ENCODE assay signal across 29 mouse cellular contexts in genomic region chr1:60828152-60828551, GRCm38 (mm10). TPM values are rescaled to one million over a fixed set of nuclear protein-coding genes. Genes with fewer than 3 reads are reported as not detected.
A peak's percentile ranks its signal among the peaks of the same experiment; 100 is the strongest.
DNase-seq lines count a peak whose midpoint lies in the region; ATAC-seq and TF ChIP-seq lines count a peak whose summit lies in the region.
"Had no signal": no experiment of that assay in that cellular context is flagged by ENCODE, and none has a peak within 500 bp of the region (broad histone marks: within the 10 kb centered on the region; RNA-seq: fewer than 3 reads in every experiment).

No protein-coding gene starts in this region.

- H3K4me3 ChIP-seq in liver, adult 2 months (ENCODE audit: insufficient read depth, low read depth, low read length), result no peak overlapping the region
- H3K4me3 ChIP-seq: hindbrain, embryonic 12.5 days; hindbrain, embryonic 15.5 days had no signal

- DNase-seq in liver, adult 2 months (ENCODE audit: extremely low read depth, low read depth, low spot score), result peak; percentile 56
- no peak for DNase-seq in liver
- no peak for DNase-seq in frontal cortex, adult 2 months (ENCODE audit: extremely low spot score in 1 of 2, low spot score in 1 of 2)
- no peak for DNase-seq in thymus, adult 18-20 months
- DNase-seq: adrenal gland, adult 8-10 months; adrenal gland, postnatal 25 days; cerebellum, adult 11-12 months; cerebellum, adult 8-10 months; cerebellum, postnatal 10 days; cerebellum, postnatal 36 days; embryo, embryonic 11 days; forebrain, postnatal 0 days; gastrocnemius, postnatal 25 days; kidney, adult 11 months had no signal

- ATAC-seq in CD4-positive, CD25-positive, alpha-beta regulatory T cell, adult 4 months, result peak; percentile 70
- ATAC-seq in inflammation-experienced regulatory T-cells, adult 6 months, result peak; percentile 73
- ATAC-seq: forebrain, embryonic 14.5 days; forebrain, postnatal 0 days had no signal

- no peak overlapping the region for H3K9ac ChIP-seq in liver, adult 2 months (ENCODE audit: low read depth, low read length)
- H3K9ac ChIP-seq: forebrain, postnatal 0 days; hindbrain, embryonic 12.5 days; hindbrain, embryonic 15.5 days had no signal

- TF ChIP-seq POLR2A in liver, adult 2 months (IDR thresholded peaks at IDR 0.05; ENCODE audit: extremely low read depth, insufficient read depth, low read length), result no peak

- no peaks in the 10 kb centered on the region for H3K27me3 ChIP-seq in liver, adult 2 months (ENCODE audit: control insufficient read depth, insufficient read depth, low read length)
- H3K27me3 ChIP-seq: hindbrain, embryonic 12.5 days; hindbrain, embryonic 15.5 days had no signal

- TF ChIP-seq CTCF in liver, adult 2 months (IDR thresholded peaks at IDR 0.05; ENCODE audit: low read depth, low read length), result no peak

- H3K27ac ChIP-seq in liver, adult 2 months (replicated peaks; ENCODE audit: insufficient read depth, low read depth, low read length), result no peak overlapping the region; the same call in 1 of the 2 replicates
- H3K27ac ChIP-seq: hindbrain, embryonic 12.5 days; hindbrain, embryonic 15.5 days had no signal

- H3K4me1 ChIP-seq in liver, adult 2 months (ENCODE audit: control insufficient read depth, insufficient read depth, low read length), result peaks cover 21% of the 10 kb centered on the region
- H3K4me1 ChIP-seq: hindbrain, embryonic 12.5 days; hindbrain, embryonic 15.5 days had no signal

- no peaks in the 10 kb centered on the region for H3K36me3 ChIP-seq in liver, adult 2 months (ENCODE audit: control insufficient read depth, insufficient read depth, low read length)
- H3K36me3 ChIP-seq: hindbrain, embryonic 12.5 days; hindbrain, embryonic 15.5 days had no signal

- H3K79me2 ChIP-seq in liver, adult 2 months (ENCODE audit: control insufficient read depth, insufficient read depth, low read length), result no peaks in the 10 kb centered on the region

- 84% methylated on average over 6 of the region's 6 CpGs for whole genome bisulfite sequencing in liver, adult 2 months

RNA-seq across cellular contexts. Expression of gene Ctla4, which starts 58.6 kb away (rescaled TPM):
- 0.20 TPM in 1 of 2 replicates, not detected in the other for total RNA-seq in liver, adult 2 months (2014; rRNA removed)
- polyA plus RNA-seq in liver, adult 2 months (2012; rRNA removed), result not detected in 2 replicates
- 100 to 1,000 TPM; 274 to 291 TPM for polyA plus RNA-seq in CD4-positive, CD25-positive, alpha-beta regulatory T cell, adult 4 months (2017; shearing (Covaris generic))
- polyA plus RNA-seq in inflammation-experienced regulatory T-cells, adult 6 months (2017; shearing (Covaris generic)), result 100 to 1,000 TPM; 121 to 243 (median 214) TPM
- not detected in 2 replicates for polyA plus RNA-seq in frontal cortex, adult 2 months (2012; rRNA removed)
- total RNA-seq: adrenal gland, adult 8-10 months; gastrocnemius, adult 8-10 months; gastrocnemius, postnatal 25 days; MEL had no signal
- polyA plus RNA-seq: brain, embryonic 14.5 days; C2C12; embryonic facial prominence, embryonic 11.5 days; embryonic facial prominence, embryonic 14.5 days; forebrain, embryonic 11.5 days; forebrain, embryonic 14.5 days; forebrain, postnatal 0 days; gonadal fat pad, adult 2 months; heart, embryonic 14.5 days; heart, postnatal 0 days; hindbrain, embryonic 12.5 days; hindbrain, embryonic 15.5 days had no signal

Comparison
In these comparisons a context has a peak if more than half of its experiments do, and no peak if none do; other contexts are left out.
1. RNA of gene Ctla4, which starts 58.6 kb away (polyA plus RNA-seq): 274 to 291 TPM in CD4-positive, CD25-positive, alpha-beta regulatory T cell, adult 4 months and 121 to 243 TPM in inflammation-experienced regulatory T-cells, adult 6 months; not detected in frontal cortex, adult 2 months and not detected in liver, adult 2 months; every median in the first group is over 100 times any median in the second.